11 mouse cellular contexts compared by ENCODE assay signal in the genomic region with DNA sequence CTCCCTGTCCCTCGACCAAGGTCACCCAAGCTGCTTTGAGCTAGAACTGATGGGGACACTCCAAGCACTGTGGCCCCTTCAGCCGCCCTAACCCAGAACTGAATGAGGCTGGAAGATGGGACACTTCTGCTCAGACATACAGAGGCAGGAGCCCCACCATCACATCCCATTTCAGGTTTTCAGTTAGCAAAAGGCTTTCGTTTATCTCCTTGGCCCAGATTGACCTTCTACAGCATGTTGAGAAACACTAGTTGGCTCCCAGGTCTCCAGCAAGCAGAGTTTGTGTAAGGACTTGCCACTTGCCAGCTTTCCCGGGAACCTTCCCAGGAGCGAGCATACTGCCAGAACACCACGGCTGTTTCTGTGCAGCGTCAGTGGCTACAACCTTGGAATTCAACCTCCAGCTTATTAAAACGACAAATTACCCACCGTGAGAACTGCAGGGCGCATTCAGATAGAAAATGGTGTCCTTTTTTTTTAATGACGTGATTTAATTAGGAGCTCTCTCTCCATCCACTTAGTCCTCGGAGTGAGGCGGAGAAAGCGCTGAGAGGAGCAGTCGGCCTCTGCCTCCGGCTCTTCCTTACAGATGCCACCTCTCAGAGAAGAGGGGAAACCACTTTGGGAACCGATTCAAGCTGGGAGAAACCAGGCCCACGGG. TPM values are rescaled to one million over a fixed set of nuclear protein-coding genes. Genes with fewer than 3 reads are reported as not detected.
DNase-seq lines count a peak whose midpoint lies in the region; ATAC-seq lines count a peak whose summit lies in the region.
"Had no signal": no experiment of that assay in that cellular context is flagged by ENCODE, and none has a peak within 500 bp of the region (broad histone marks: within the 10 kb centered on the region; RNA-seq: fewer than 3 reads in every experiment).

No protein-coding gene starts in this region.

- H3K4me1 ChIP-seq in forebrain, embryonic 13.5 days: peaks cover 19% of the 10 kb centered on the region
- peaks cover 34% of the 10 kb centered on the region for H3K4me1 ChIP-seq in hindbrain, embryonic 15.5 days (replicated peaks)
- H3K4me1 ChIP-seq: heart, embryonic 15.5 days had no signal

- 32% methylated on average over 18 of the region's 18 CpGs for WGBS in forebrain, embryonic 13.5 days
- 50% methylated on average over 18 of the region's 18 CpGs for WGBS in hindbrain, embryonic 15.5 days

- no peaks in the 10 kb centered on the region for H3K9me3 ChIP-seq in forebrain, embryonic 13.5 days (replicated peaks)
- no peaks in the 10 kb centered on the region for H3K9me3 ChIP-seq in hindbrain, embryonic 15.5 days
- H3K9me3 ChIP-seq: heart, embryonic 15.5 days; lung, embryonic 15.5 days had no signal

- no peaks in the 10 kb centered on the region for H3K27me3 ChIP-seq in forebrain, embryonic 13.5 days
- no peaks in the 10 kb centered on the region for H3K27me3 ChIP-seq in hindbrain, embryonic 15.5 days
- H3K27me3 ChIP-seq: heart, embryonic 15.5 days had no signal

- no peak for DNase-seq in frontal cortex, postnatal 25 days (ENCODE audit: low spot score in 2 of 2)
- DNase-seq in adrenal gland, adult 2 months: peak; percentile 84
- DNase-seq in ovary, postnatal 14 days (ENCODE audit: low spot score): peak; percentile 20
- no peak for DNase-seq in spleen, postnatal 14 days (ENCODE audit: low spot score in 2 of 2)

- ATAC-seq in frontal cortex, adult (ENCODE audit: low TSS enrichment): peak; percentile 29
- peak; percentile 66; the same call in 1 of the 2 replicates for ATAC-seq in forebrain, embryonic 13.5 days
- peak; percentile 67; the same call in 1 of the 2 replicates for ATAC-seq in hindbrain, embryonic 15.5 days (ENCODE audit: low FRiP score, low read depth)
- no peak for ATAC-seq in erythroblast, adult 5-6 weeks (replicated peaks; ENCODE audit: low FRiP score, poor library complexity, severe bottlenecking)

- H3K4me3 ChIP-seq in forebrain, embryonic 13.5 days: no peak overlapping the region
- H3K4me3 ChIP-seq in hindbrain, embryonic 15.5 days: no peak overlapping the region
- H3K4me3 ChIP-seq: heart, embryonic 15.5 days; lung, embryonic 15.5 days had no signal

- H3K4me2 ChIP-seq in forebrain, embryonic 13.5 days: 0 out of 2 replicates have a peak overlapping the region, but pooled peaks have one; percentile 3
- H3K4me2 ChIP-seq in hindbrain, embryonic 15.5 days: no peak overlapping the region
- H3K4me2 ChIP-seq: heart, embryonic 15.5 days; lung, embryonic 15.5 days had no signal

- no peaks in the 10 kb centered on the region for H3K36me3 ChIP-seq in forebrain, embryonic 13.5 days (ENCODE audit: poor library complexity, severe bottlenecking)
- H3K36me3 ChIP-seq in hindbrain, embryonic 15.5 days: no peaks in the 10 kb centered on the region
- H3K36me3 ChIP-seq: heart, embryonic 15.5 days; lung, embryonic 15.5 days had no signal

- no peak overlapping the region for H3K9ac ChIP-seq in forebrain, embryonic 13.5 days
- no peak overlapping the region for H3K9ac ChIP-seq in hindbrain, embryonic 15.5 days
- H3K9ac ChIP-seq: heart, embryonic 15.5 days; lung, embryonic 15.5 days had no signal

- H3K27ac ChIP-seq in forebrain, embryonic 13.5 days: peak overlapping the region; percentile 10; the same call in 1 of the 2 replicates
- H3K27ac ChIP-seq in hindbrain, embryonic 15.5 days (replicated peaks): peak overlapping the region; percentile 56
- H3K27ac ChIP-seq: heart, embryonic 15.5 days; lung, embryonic 15.5 days had no signal

RNA-seq across cellular contexts. Expression of gene Diexf, which starts 39.7 kb away (rescaled TPM):
- total RNA-seq in adrenal gland, adult 2 months (2021): 10 to 100 TPM; 11.1 to 19.0 TPM
- 10.6 and 12.9 TPM in 2 replicates for polyA plus RNA-seq in adrenal gland, adult 2 months (2012; rRNA removed)
- polyA plus RNA-seq in forebrain, embryonic 13.5 days (2015; fragmentation: Nextera tagmentation; extraction: Ambion mirVana): 10.0 and 10.2 TPM in 2 replicates
- polyA plus RNA-seq in hindbrain, embryonic 15.5 days (2015; fragmentation: Nextera tagmentation; extraction: Ambion mirVana): 6.7 and 7.2 TPM in 2 replicates
- 1.9 and 12.7 TPM in 2 replicates for total RNA-seq in erythroblast, adult 5-6 weeks (2015; ENCODE audit: low replicate concordance)
- 2.7 and 2.8 TPM in 2 replicates for total RNA-seq in erythroblast, adult 5-6 weeks (2017; ENCODE audit: low replicate concordance)

RNA-seq across cellular contexts. Expression of gene Syt14, which starts 54.8 kb away (rescaled TPM):
- total RNA-seq in adrenal gland, adult 2 months (2021): 1 to 10 TPM; 8.3 to 8.7 TPM
- 0.93 and 1.4 TPM in 2 replicates for polyA plus RNA-seq in adrenal gland, adult 2 months (2012; rRNA removed)
- polyA plus RNA-seq in forebrain, embryonic 13.5 days (2015; fragmentation: Nextera tagmentation; extraction: Ambion mirVana): 6.2 and 7.6 TPM in 2 replicates
- polyA plus RNA-seq in hindbrain, embryonic 15.5 days (2015; fragmentation: Nextera tagmentation; extraction: Ambion mirVana): 5.8 and 5.9 TPM in 2 replicates
- 17.1 and 18.8 TPM in 2 replicates for total RNA-seq in erythroblast, adult 5-6 weeks (2015; ENCODE audit: low replicate concordance)
- 31.9 and 41.0 TPM in 2 replicates for total RNA-seq in erythroblast, adult 5-6 weeks (2017; ENCODE audit: low replicate concordance)
- polyA plus RNA-seq: C2C12 had no signal

Comparison
In these comparisons a context has a peak if more than half of its experiments do, and no peak if none do; other contexts are left out.
1. DNase-seq: peak in adrenal gland, adult 2 months (single experiment) and ovary, postnatal 14 days (single experiment); none in frontal cortex, postnatal 25 days (0 of 2) and spleen, postnatal 14 days (0 of 2).